Mouse (Mus musculus): ENCODE results near the gene Nos2.

DNA sequence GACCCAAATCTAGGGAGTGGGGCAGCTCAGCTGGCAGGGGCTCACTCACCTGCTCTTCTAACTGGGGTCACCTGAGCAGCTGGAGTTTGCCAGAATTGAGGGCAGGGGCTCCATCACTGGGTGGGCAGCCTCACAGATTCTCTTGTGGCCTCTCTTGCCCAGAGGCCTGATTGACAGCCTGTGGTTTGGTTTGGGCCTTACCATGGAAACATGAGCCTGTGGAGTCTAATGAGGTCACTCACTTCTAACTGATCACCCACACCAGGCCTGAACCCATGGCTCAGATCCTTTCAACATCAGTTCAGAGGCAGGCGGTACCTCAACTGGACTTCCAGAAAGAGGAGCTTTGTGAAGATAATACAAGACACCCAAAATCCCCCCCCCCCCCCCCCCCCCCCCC, 33.9 kb upstream of the Nos2 start:
- TF ChIP-seq GATA1 (IDR thresholded peaks at IDR 0.05; ENCODE audit: low read length) (no peak), TAL1 (IDR thresholded peaks at IDR 0.05; ENCODE audit: low read length) (no peak)
